15 mouse cellular contexts compared by ENCODE assay signal in genomic region chr2:167576121-167576620, GRCm38 (mm10). TPM values are rescaled to one million over a fixed set of nuclear protein-coding genes. Genes with fewer than 3 reads are reported as not detected.
"Had no signal": no experiment of that assay in that cellular context is flagged by ENCODE, and none has a peak within 500 bp of the region (broad histone marks: within the 10 kb centered on the region; RNA-seq: fewer than 3 reads in every experiment).

No protein-coding gene starts in this region.

- H3K9me3 ChIP-seq: megakaryocyte, embryonic 14.5 days; midbrain, embryonic 13.5 days; midbrain, embryonic 15.5 days; neural tube, embryonic 12.5 days; stomach, embryonic 15.5 days had no signal

- H3K27me3 ChIP-seq: midbrain, embryonic 13.5 days; midbrain, embryonic 15.5 days; neural tube, embryonic 12.5 days; stomach, embryonic 15.5 days had no signal

- DNase-seq: lung, adult 18-20 months; lung, embryonic 14.5 days; lung, postnatal 10 days; right cerebral cortex, postnatal 14 days; thymus, adult 2 months; thymus, postnatal 25 days; thymus, postnatal 4 days had no signal

- H3K27ac ChIP-seq: macrophage; midbrain, embryonic 13.5 days; midbrain, embryonic 15.5 days; neural tube, embryonic 12.5 days; stomach, embryonic 15.5 days; stomach, postnatal 0 days had no signal

- H3K36me3 ChIP-seq: midbrain, embryonic 13.5 days; midbrain, embryonic 15.5 days; neural tube, embryonic 12.5 days; stomach, embryonic 15.5 days had no signal

- H3K4me3 ChIP-seq: megakaryocyte, embryonic 14.5 days; midbrain, embryonic 13.5 days; midbrain, embryonic 15.5 days; neural tube, embryonic 12.5 days; stomach, embryonic 15.5 days had no signal

RNA-seq across cellular contexts. Expression of gene Snai1, which starts 38.2 kb away (rescaled TPM):
- total RNA-seq: monocyte, adult 5-6 weeks had no signal
- polyA plus RNA-seq: macrophage had no signal
